Mouse (Mus musculus): ENCODE measurements around the gene Ctsh.
"Not testable (repeated sequence)": the region's sequence is repeated elsewhere in the genome, so short reads cannot be mapped to it uniquely, and the experiment has no call there.

Gene Ctsh

GRCm38 (mm10) chr9:90027709-90028108, 26.2 kb upstream of the Ctsh start:
- Histone ChIP-seq H3K36me3 (ENCODE audit: insufficient read depth, low read length) (no peaks in the 10 kb centered on the region), H3K9me3 (ENCODE audit: low read length) (no peaks in the 10 kb centered on the region), H3K4me1 (replicated peaks; ENCODE audit: low read depth, low read length) (no peaks in the 10 kb centered on the region), H3K4me3 (replicated peaks; ENCODE audit: low read length) (no peak overlapping the region), H3K27me3 (ENCODE audit: insufficient read depth, low read length) (no peaks in the 10 kb centered on the region)
- TF ChIP-seq NANOG (IDR thresholded peaks at IDR 0.05; ENCODE audit: borderline replicate concordance, low read length) (no peak), CTCF (conservative IDR thresholded peaks at IDR 0.05; ENCODE audit: low read length) (peak; percentile 27)

GRCm38 (mm10) chr9:90033922-90034321, 20.0 kb upstream of the Ctsh start:
- no peak for TF ChIP-seq CTCF (conservative IDR thresholded peaks at IDR 0.05; ENCODE audit: low read length)
- TF ChIP-seq POU5F1 (IDR thresholded peaks at IDR 0.05; ENCODE audit: borderline replicate concordance, low read length) = no peak
- TF ChIP-seq NANOG (IDR thresholded peaks at IDR 0.05; ENCODE audit: borderline replicate concordance, low read length) = no peak
- no peaks in the 10 kb centered on the region for H3K36me3 ChIP-seq (ENCODE audit: insufficient read depth, low read length)
- H3K27me3 ChIP-seq (ENCODE audit: insufficient read depth, low read length) = no peaks in the 10 kb centered on the region
- peaks cover 23% of the 10 kb centered on the region for H3K9me3 ChIP-seq (ENCODE audit: low read length)
- H3K4me1 ChIP-seq (replicated peaks; ENCODE audit: low read depth, low read length) = no peaks in the 10 kb centered on the region
- no peak overlapping the region for H3K4me3 ChIP-seq (replicated peaks; ENCODE audit: low read length)

- TF ChIP-seq CTCF (conservative IDR thresholded peaks at IDR 0.05; ENCODE audit: low read length) (no peak), POU5F1 (IDR thresholded peaks at IDR 0.05; ENCODE audit: borderline replicate concordance, low read length) (no peak), NANOG (IDR thresholded peaks at IDR 0.05; ENCODE audit: borderline replicate concordance, low read length) (no peak)
- H3K36me3 ChIP-seq (ENCODE audit: insufficient read depth, low read length) = no peaks in the 10 kb centered on the region
- H3K4me3 ChIP-seq (replicated peaks; ENCODE audit: low read length) = no peak overlapping the region
- H3K27me3 ChIP-seq (ENCODE audit: insufficient read depth, low read length) = no peaks in the 10 kb centered on the region
- H3K9me3 ChIP-seq (ENCODE audit: low read length) = peaks cover 23% of the 10 kb centered on the region
- H3K4me1 ChIP-seq (replicated peaks; ENCODE audit: low read depth, low read length) = no peaks in the 10 kb centered on the region
Measured at GRCm38 (mm10) chr9:90035168-90035567, 18.8 kb upstream of the Ctsh start.

GRCm38 (mm10) chr9:90035794-90036193, 18.2 kb upstream of the Ctsh start:
- peaks cover 23% of the 10 kb centered on the region for H3K9me3 ChIP-seq (ENCODE audit: low read length)

GRCm38 (mm10) chr9:90036313-90036712, 17.6 kb upstream of the Ctsh start:
- Histone ChIP-seq H3K36me3 (ENCODE audit: insufficient read depth, low read length) (no peaks in the 10 kb centered on the region), H3K9me3 (ENCODE audit: low read length) (peaks cover 23% of the 10 kb centered on the region), H3K27me3 (ENCODE audit: insufficient read depth, low read length) (no peaks in the 10 kb centered on the region), H3K4me1 (replicated peaks; ENCODE audit: low read depth, low read length) (no peaks in the 10 kb centered on the region), H3K4me3 (replicated peaks; ENCODE audit: low read length) (no peak overlapping the region)
- TF ChIP-seq CTCF (conservative IDR thresholded peaks at IDR 0.05; ENCODE audit: low read length) (no peak), NANOG (IDR thresholded peaks at IDR 0.05; ENCODE audit: borderline replicate concordance, low read length) (no peak), POU5F1 (IDR thresholded peaks at IDR 0.05; ENCODE audit: borderline replicate concordance, low read length) (no peak)

More at GRCm38 (mm10) chr9:90035794-90036193, 18.2 kb upstream of the Ctsh start:
- Histone ChIP-seq H3K4me1 (replicated peaks; ENCODE audit: low read depth, low read length) (no peaks in the 10 kb centered on the region), H3K36me3 (ENCODE audit: insufficient read depth, low read length) (no peaks in the 10 kb centered on the region), H3K4me3 (replicated peaks; ENCODE audit: low read length) (no peak overlapping the region), H3K27me3 (ENCODE audit: insufficient read depth, low read length) (no peaks in the 10 kb centered on the region)
- TF ChIP-seq NANOG (IDR thresholded peaks at IDR 0.05; ENCODE audit: borderline replicate concordance, low read length) (no peak), CTCF (conservative IDR thresholded peaks at IDR 0.05; ENCODE audit: low read length) (no peak), POU5F1 (IDR thresholded peaks at IDR 0.05; ENCODE audit: borderline replicate concordance, low read length) (no peak)

- H3K36me3 ChIP-seq (ENCODE audit: insufficient read depth, low read length) = no peaks in the 10 kb centered on the region
- TF ChIP-seq CTCF (conservative IDR thresholded peaks at IDR 0.05; ENCODE audit: low read length) = no peak
- no peak for TF ChIP-seq NANOG (IDR thresholded peaks at IDR 0.05; ENCODE audit: borderline replicate concordance, low read length)
- TF ChIP-seq POU5F1 (IDR thresholded peaks at IDR 0.05; ENCODE audit: borderline replicate concordance, low read length) = no peak
Measured at GRCm38 (mm10) chr9:90038535-90038934, 15.4 kb upstream of the Ctsh start.

GRCm38 (mm10) chr9:90040916-90041315, 13.0 kb upstream of the Ctsh start:
- TF ChIP-seq CTCF (conservative IDR thresholded peaks at IDR 0.05; ENCODE audit: low read length) (no peak), NANOG (IDR thresholded peaks at IDR 0.05; ENCODE audit: borderline replicate concordance, low read length) (no peak), POU5F1 (IDR thresholded peaks at IDR 0.05; ENCODE audit: borderline replicate concordance, low read length) (no peak)
- no peaks in the 10 kb centered on the region for H3K27me3 ChIP-seq (ENCODE audit: insufficient read depth, low read length)
- no peak overlapping the region for H3K4me3 ChIP-seq (replicated peaks; ENCODE audit: low read length)
- H3K36me3 ChIP-seq (ENCODE audit: insufficient read depth, low read length) = no peaks in the 10 kb centered on the region
- peaks cover 64% of the 10 kb centered on the region for H3K9me3 ChIP-seq (ENCODE audit: low read length)
- no peaks in the 10 kb centered on the region for H3K4me1 ChIP-seq (replicated peaks; ENCODE audit: low read depth, low read length)

More at GRCm38 (mm10) chr9:90038535-90038934, 15.4 kb upstream of the Ctsh start:
- H3K4me3 ChIP-seq (replicated peaks; ENCODE audit: low read length) = no peak overlapping the region
- H3K27me3 ChIP-seq (ENCODE audit: insufficient read depth, low read length) = no peaks in the 10 kb centered on the region
- H3K4me1 ChIP-seq (replicated peaks; ENCODE audit: low read depth, low read length) = no peaks in the 10 kb centered on the region
- H3K9me3 ChIP-seq (ENCODE audit: low read length) = peaks cover 41% of the 10 kb centered on the region

- no peaks in the 10 kb centered on the region for H3K4me1 ChIP-seq (replicated peaks; ENCODE audit: low read depth, low read length)
- no peaks in the 10 kb centered on the region for H3K36me3 ChIP-seq (ENCODE audit: insufficient read depth, low read length)
- H3K27me3 ChIP-seq (ENCODE audit: insufficient read depth, low read length) = no peaks in the 10 kb centered on the region
- no peak overlapping the region for H3K4me3 ChIP-seq (replicated peaks; ENCODE audit: low read length)
- peaks cover 70% of the 10 kb centered on the region for H3K9me3 ChIP-seq (ENCODE audit: low read length)
- TF ChIP-seq POU5F1 (IDR thresholded peaks at IDR 0.05; ENCODE audit: borderline replicate concordance, low read length) (no peak), NANOG (IDR thresholded peaks at IDR 0.05; ENCODE audit: borderline replicate concordance, low read length) (no peak), CTCF (conservative IDR thresholded peaks at IDR 0.05; ENCODE audit: low read length) (no peak)
Measured at GRCm38 (mm10) chr9:90041556-90041955, 12.4 kb upstream of the Ctsh start.

- H3K36me3 ChIP-seq (ENCODE audit: insufficient read depth, low read length); H3K4me3 ChIP-seq (replicated peaks; ENCODE audit: low read length); H3K4me1 ChIP-seq (replicated peaks; ENCODE audit: low read depth, low read length); H3K27me3 ChIP-seq (ENCODE audit: insufficient read depth, low read length): not testable (repeated sequence)
- H3K9me3 ChIP-seq (ENCODE audit: low read length) = peaks cover 68% of the 10 kb centered on the region
Measured at GRCm38 (mm10) chr9:90042906-90043305, 11.0 kb upstream of the Ctsh start.
